Mouse (Mus musculus) midbrain, embryonic 14.5 days (tissue): ENCODE measurements at regions not wholly inside any gene's neighbourhood (a gene's known extent, or its start where the extent isn't known, plus 50 kb on each side); places are given as distances from the start of the nearest gene placed in this dataset.

ENCODE experiments used
- ATAC-seq: fragments of 200-750 bp; cut with Nextera tagmentation; 2 replicates; pipeline ENCODE4 v1.8.0; 2017; ENCODE audit warnings: moderate number of reproducible peaks, moderate library complexity; ENCODE audit not compliant: low FRiP score, low TSS enrichment
- DNase-seq: peaks from one replicate; pipeline ENCODE4 v3.0.0-alpha.2; 2015
- H3K27ac ChIP-seq: fragments of 300-500 bp; sonication (generic); replicated peaks from 2 replicates; pipeline ENCODE4 v1.5.1; 2014; ENCODE audit warnings: mild to moderate bottlenecking, low read depth, low read length, moderate library complexity
- H3K27me3 ChIP-seq: fragments of 300-500 bp; sonication (generic); 2 replicates; pipeline ENCODE4 v1.6.1; 2014; ENCODE audit warnings: low read length, control low read depth, mixed read lengths; ENCODE audit not compliant: control insufficient read depth, insufficient read depth
- H3K36me3 ChIP-seq: fragments of 300-500 bp; sonication (generic); 2 replicates; pipeline ENCODE4 v1.6.1; 2014; ENCODE audit warnings: low read length, control low read depth; ENCODE audit not compliant: control insufficient read depth, insufficient read depth
- H3K4me1 ChIP-seq: fragments of 300-500 bp; sonication (generic); 2 replicates; pipeline ENCODE4 v1.6.1; 2014; ENCODE audit warnings: mild to moderate bottlenecking, antibody characterized with exemption, low read length, control low read depth; ENCODE audit not compliant: control insufficient read depth, insufficient read depth
- H3K4me2 ChIP-seq: fragments of 300-500 bp; sonication (generic); 2 replicates; pipeline ENCODE4 v1.6.1; 2014; ENCODE audit warnings: mild to moderate bottlenecking, low read length, moderate library complexity
- H3K4me3 ChIP-seq: fragments of 300-500 bp; sonication (generic); replicated peaks from 2 replicates; pipeline ENCODE4 v1.5.1; 2014; ENCODE audit warnings: low read depth, low read length
- H3K9ac ChIP-seq: fragments of 300-500 bp; sonication (generic); replicated peaks from 2 replicates; pipeline ENCODE4 v1.6.1; 2014; ENCODE audit warnings: mild to moderate bottlenecking, low read length, moderate library complexity
- H3K9me3 ChIP-seq: fragments of 300-500 bp; sonication (generic); 2 replicates; pipeline ENCODE4 v1.6.1; 2016; ENCODE audit warnings: low read length, control low read depth, mixed read lengths; ENCODE audit not compliant: control insufficient read depth
- WGBS: fragments of 180-500 bp; shearing (Covaris S2); extraction: QIAGEN DNeasy Blood & Tissue Kit; methylation state at CpG from one replicate; pipeline ENCODE4 v1.1.7; 2014; 5-methylcytosine and 5-hydroxymethylcytosine counted together

- 87% methylated on average over 9 of the region's 9 CpGs for WGBS
- Histone ChIP-seq H3K4me3 (no peak overlapping the region), H3K4me1 (no peaks in the 10 kb centered on the region), H3K9me3 (no peaks in the 10 kb centered on the region), H3K4me2 (no peak overlapping the region), H3K27ac (no peak overlapping the region), H3K27me3 (no peaks in the 10 kb centered on the region), H3K9ac (no peak overlapping the region), H3K36me3 (no peaks in the 10 kb centered on the region)
- ATAC-seq, result no peak
- no peak for DNase-seq
Observed at GRCm38 (mm10) chr2:82360224-82360623, 307.2 kb downstream of the Zfp804a start.

DNA sequence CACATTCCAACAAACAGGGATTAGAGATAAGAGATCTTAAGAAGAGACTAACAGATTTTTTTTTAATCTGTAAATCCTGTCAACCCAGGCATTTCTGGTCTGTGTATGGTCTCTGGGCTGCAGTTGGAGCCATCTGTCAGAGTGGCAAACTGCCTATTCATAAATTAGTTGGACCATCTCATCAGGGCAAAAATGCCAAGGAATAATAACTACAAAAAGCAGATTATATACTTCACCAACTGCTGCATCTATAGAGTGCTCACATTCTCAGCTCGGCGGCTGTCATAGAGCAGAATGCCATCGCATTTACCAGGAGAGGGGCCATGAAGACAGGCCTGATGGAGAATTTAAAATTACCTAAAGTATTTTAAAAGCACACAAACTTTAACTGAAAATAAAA lies 320.1 kb downstream of the Zfp804a start:
- H3K4me2 ChIP-seq, result no peak overlapping the region
- H3K9me3 ChIP-seq, result no peaks in the 10 kb centered on the region
- H3K27me3 ChIP-seq, result no peaks in the 10 kb centered on the region
- no peak for DNase-seq
- no peaks in the 10 kb centered on the region for H3K4me1 ChIP-seq
- no peaks in the 10 kb centered on the region for H3K36me3 ChIP-seq
- H3K4me3 ChIP-seq, result no peak overlapping the region
- 87% methylated on average over 3 of the region's 3 CpGs for WGBS
- no peak overlapping the region for H3K9ac ChIP-seq
- no peak for ATAC-seq
- H3K27ac ChIP-seq, result no peak overlapping the region

- Histone ChIP-seq H3K4me3 (no peak overlapping the region), H3K9me3 (no peaks in the 10 kb centered on the region), H3K27ac (no peak overlapping the region), H3K36me3 (no peaks in the 10 kb centered on the region), H3K4me2 (no peak overlapping the region), H3K9ac (no peak overlapping the region), H3K27me3 (no peaks in the 10 kb centered on the region), H3K4me1 (no peaks in the 10 kb centered on the region)
- ATAC-seq (no peak), DNase-seq (no peak)
Observed at GRCm38 (mm10) chr2:82378476-82378875, 325.5 kb downstream of the Zfp804a start.

- ATAC-seq, result no peak
Observed at GRCm38 (mm10) chr2:82385123-82385522, 332.1 kb downstream of the Zfp804a start.

DNA sequence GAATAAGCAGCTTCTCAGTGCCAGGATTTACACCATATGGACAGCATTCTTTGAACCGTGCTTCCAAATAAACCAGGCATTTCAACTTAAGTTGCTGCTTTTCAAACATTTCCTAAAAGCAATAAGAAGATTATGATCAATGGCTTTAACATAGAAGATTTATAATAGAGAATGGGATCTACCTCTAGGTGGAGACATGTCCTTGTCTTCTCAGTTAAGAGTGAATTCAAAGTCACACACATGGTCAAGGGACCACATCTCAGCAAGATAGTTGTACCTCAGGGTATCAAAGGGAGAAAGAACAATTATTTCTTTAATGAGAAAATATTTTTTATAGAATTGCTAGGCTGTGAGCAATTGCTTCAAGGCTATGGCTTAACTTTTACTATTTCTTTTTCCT lies 334.7 kb downstream of the Zfp804a start:
- Histone ChIP-seq H3K4me3 (no peak overlapping the region), H3K9me3 (no peaks in the 10 kb centered on the region), H3K4me1 (no peaks in the 10 kb centered on the region), H3K4me2 (no peak overlapping the region), H3K36me3 (no peaks in the 10 kb centered on the region), H3K27ac (no peak overlapping the region), H3K27me3 (no peaks in the 10 kb centered on the region), H3K9ac (no peak overlapping the region)
- peak; percentile 6 for DNase-seq
- no peak for ATAC-seq
- 58% methylated on average over 1 of the region's 1 CpGs for WGBS

More at GRCm38 (mm10) chr2:82385123-82385522, 332.1 kb downstream of the Zfp804a start:
- H3K4me1 ChIP-seq, result no peaks in the 10 kb centered on the region
- WGBS, result 86% methylated on average over 2 of the region's 2 CpGs
- H3K9ac ChIP-seq, result no peak overlapping the region
- no peaks in the 10 kb centered on the region for H3K36me3 ChIP-seq
- DNase-seq, result no peak
- H3K4me2 ChIP-seq, result no peak overlapping the region
- H3K9me3 ChIP-seq, result no peaks in the 10 kb centered on the region
- H3K4me3 ChIP-seq, result no peak overlapping the region
- H3K27me3 ChIP-seq, result no peaks in the 10 kb centered on the region
- H3K27ac ChIP-seq, result no peak overlapping the region

GRCm38 (mm10) chr2:82395426-82395825 lies 342.4 kb downstream of the Zfp804a start:
- H3K27ac ChIP-seq, result no peak overlapping the region
- H3K4me3 ChIP-seq, result no peak overlapping the region
- H3K27me3 ChIP-seq, result no peaks in the 10 kb centered on the region
- WGBS, result 10% methylated on average over 4 of the region's 4 CpGs
- ATAC-seq (no peak), DNase-seq (peak; percentile 5)
- H3K36me3 ChIP-seq, result no peaks in the 10 kb centered on the region
- no peak overlapping the region for H3K4me2 ChIP-seq
- no peaks in the 10 kb centered on the region for H3K4me1 ChIP-seq
- no peaks in the 10 kb centered on the region for H3K9me3 ChIP-seq
- no peak overlapping the region for H3K9ac ChIP-seq

DNA sequence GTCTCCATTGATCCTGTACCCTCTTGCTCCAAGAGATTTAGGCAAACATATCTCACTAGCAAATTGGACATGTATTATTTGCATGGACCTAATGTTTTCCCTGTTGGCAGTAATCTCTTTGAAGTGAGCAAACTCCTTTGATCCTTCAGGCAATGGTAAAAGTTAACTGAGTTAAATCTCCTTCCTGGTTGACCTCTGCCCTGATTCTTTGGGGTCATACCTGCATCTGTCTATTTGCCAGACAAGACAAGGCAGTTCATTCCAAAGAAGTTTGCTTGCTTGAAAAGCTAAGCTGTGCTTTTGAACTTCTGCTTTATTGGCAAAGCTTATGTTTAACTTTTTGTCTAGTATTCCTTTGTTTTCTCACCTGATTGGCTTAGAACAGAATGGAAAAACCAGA lies 392.7 kb downstream of the Zfp804a start:
- DNase-seq, result no peak
- Histone ChIP-seq H3K36me3 (no peaks in the 10 kb centered on the region), H3K9me3 (no peaks in the 10 kb centered on the region), H3K4me3 (no peak overlapping the region), H3K9ac (no peak overlapping the region), H3K4me2 (no peak overlapping the region), H3K4me1 (no peaks in the 10 kb centered on the region), H3K27ac (no peak overlapping the region), H3K27me3 (no peaks in the 10 kb centered on the region)
- no peak for ATAC-seq

DNA sequence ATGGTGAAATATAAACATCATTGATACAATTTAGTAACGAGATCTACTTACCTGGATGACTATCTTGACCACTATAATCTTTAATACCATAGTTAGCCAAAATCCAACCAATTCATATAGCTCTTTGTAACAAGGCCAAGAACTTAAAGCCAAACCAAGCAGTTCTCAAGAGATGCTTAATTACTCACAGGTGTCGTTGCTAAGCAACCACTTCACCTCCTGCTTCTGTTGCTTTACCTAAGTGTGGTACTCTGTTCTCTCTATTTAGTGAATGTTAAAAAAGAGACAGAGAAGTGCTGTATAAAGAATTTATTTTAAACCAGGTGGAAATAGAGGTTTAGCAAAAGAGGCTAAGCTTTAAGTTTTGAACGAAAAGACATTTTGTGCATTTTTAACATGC lies 402.7 kb downstream of the Zfp804a start:
- no peak for ATAC-seq
- Histone ChIP-seq H3K36me3 (no peaks in the 10 kb centered on the region), H3K27me3 (no peaks in the 10 kb centered on the region), H3K27ac (no peak overlapping the region), H3K4me1 (no peaks in the 10 kb centered on the region), H3K9ac (no peak overlapping the region), H3K9me3 (no peaks in the 10 kb centered on the region), H3K4me3 (no peak overlapping the region), H3K4me2 (no peak overlapping the region)
- DNase-seq, result peak; percentile 26
- WGBS, result 93% methylated on average over 3 of the region's 3 CpGs
